Mouse (Mus musculus) stomach, embryonic 16.5 days (tissue): ENCODE data around the gene Pnpla2. TPM values are rescaled to one million over a fixed set of nuclear protein-coding genes. Genes with fewer than 3 reads are reported as not detected.
"Not testable (repeated sequence)": the region's sequence is repeated elsewhere in the genome, so short reads cannot be mapped to it uniquely, and the experiment has no call there.

Experiments
- ATAC-seq: fragments of 200-750 bp; cut with Nextera tagmentation; 2 replicates; pipeline ENCODE4 v1.8.0; 2017; ENCODE audit warnings: moderate number of reproducible peaks, moderate TSS enrichment; ENCODE audit not compliant: insufficient read depth, low FRiP score
- H3K27ac ChIP-seq: fragments of 300-500 bp; sonication (generic); 2 replicates; pipeline ENCODE4 v1.5.1; 2014; ENCODE audit warnings: low read length
- H3K27me3 ChIP-seq: fragments of 300-500 bp; sonication (generic); 2 replicates; pipeline ENCODE4 v1.6.1; 2014; ENCODE audit warnings: low read length, control low read depth, mixed read lengths; ENCODE audit not compliant: control insufficient read depth, insufficient read depth
- H3K36me3 ChIP-seq: fragments of 300-500 bp; sonication (generic); 2 replicates; pipeline ENCODE4 v1.6.1; 2014; ENCODE audit warnings: low read length; ENCODE audit not compliant: control insufficient read depth, insufficient read depth
- H3K4me1 ChIP-seq: fragments of 300-500 bp; sonication (generic); 2 replicates; pipeline ENCODE4 v1.6.1; 2014; ENCODE audit warnings: low read length, control low read depth, mixed read lengths; ENCODE audit not compliant: control insufficient read depth, insufficient read depth
- H3K4me2 ChIP-seq: fragments of 300-500 bp; sonication (generic); 2 replicates; pipeline ENCODE4 v1.6.1; 2014; ENCODE audit warnings: low read depth, low read length, mixed read lengths
- H3K4me3 ChIP-seq: fragments of 300-500 bp; sonication (generic); replicated peaks from 2 replicates; pipeline ENCODE4 v1.5.1; 2014; ENCODE audit warnings: mild to moderate bottlenecking, low read length
- H3K9ac ChIP-seq: fragments of 300-500 bp; sonication (generic); 2 replicates; pipeline ENCODE4 v1.6.1; 2014; ENCODE audit warnings: low read length
- H3K9me3 ChIP-seq: fragments of 300-500 bp; sonication (generic); replicated peaks from 2 replicates; pipeline ENCODE4 v1.6.1; 2016; ENCODE audit warnings: low read length, control low read depth; ENCODE audit not compliant: control insufficient read depth
- WGBS: fragments of 180-500 bp; shearing (Covaris S2); extraction: QIAGEN DNeasy Blood & Tissue Kit; methylation state at CpG from one replicate; pipeline ENCODE4 v1.1.7; 2014; 5-methylcytosine and 5-hydroxymethylcytosine counted together
- polyA plus RNA-seq: library from polyadenylated mRNA; unstranded; fragments of >200 nt; fragmentation: Nextera tagmentation; extraction: Ambion mirVana; gene quantifications from 2 replicates; pipeline ENCODE4 v1.2.1, GENCODE M21; 2015

Pnpla2 gene
- 34.0 and 38.5 TPM in 2 replicates for polyA plus RNA-seq

- peak within 1 kb of the TSS; percentile 81 for H3K9ac ChIP-seq
- no peaks in the 10 kb centered on the region for H3K9me3 ChIP-seq
- peak within 1 kb of the TSS; percentile 70 for H3K4me3 ChIP-seq
- H3K27ac ChIP-seq: peak within 1 kb of the TSS; percentile 76
- no peaks in the 10 kb centered on the region for H3K27me3 ChIP-seq
- H3K36me3 ChIP-seq: peaks cover 17% of the 10 kb centered on the region; the same call in 1 of the 2 replicates
- WGBS: under 1% methylated on average over 45 of the region's 45 CpGs
- peak within 1 kb of the TSS; percentile 89 for H3K4me2 ChIP-seq
- H3K4me1 ChIP-seq: peaks cover 4% of the 10 kb centered on the region; the same call in 1 of the 2 replicates
- ATAC-seq: peak; percentile 89
These were observed at the start of gene Pnpla2 for GRCm38 (mm10) chr7:141454967-141455551. Gene Pnpla2 (plus strand): TSS chr7:141455198.

GRCm38 (mm10) chr7:141405466-141405865 is 49.5 kb upstream of the Pnpla2 start:
- Histone ChIP-seq H3K9ac (no peak overlapping the region), H3K9me3 (no peaks in the 10 kb centered on the region), H3K4me1 (0 out of 2 replicates have a peak, but pooled peaks cover 4% of the 10 kb centered on the region), H3K27ac (no peak overlapping the region), H3K27me3 (no peaks in the 10 kb centered on the region), H3K36me3 (peaks cover 13% of the 10 kb centered on the region), H3K4me2 (no peak overlapping the region), H3K4me3 (no peak overlapping the region)
- no peak for ATAC-seq
- 77% methylated on average over 4 of the region's 4 CpGs for WGBS

- not testable (repeated sequence) for ATAC-seq, H3K36me3 ChIP-seq, H3K9ac ChIP-seq, H3K4me2 ChIP-seq, H3K27ac ChIP-seq, H3K4me3 ChIP-seq, H3K27me3 ChIP-seq, H3K9me3 ChIP-seq, H3K4me1 ChIP-seq
- 96% methylated on average over 7 of the region's 7 CpGs for whole genome bisulfite sequencing
These were observed 47.3 kb upstream of the Pnpla2 start for GRCm38 (mm10) chr7:141407670-141408069.

GRCm38 (mm10) chr7:141408833-141409232 is 46.2 kb upstream of the Pnpla2 start:
- WGBS: 13% methylated on average over 11 of the region's 11 CpGs
- no peak overlapping the region for H3K9ac ChIP-seq
- H3K9me3 ChIP-seq: no peaks in the 10 kb centered on the region
- no peak overlapping the region for H3K4me3 ChIP-seq
- H3K27me3 ChIP-seq: no peaks in the 10 kb centered on the region
- H3K36me3 ChIP-seq: 0 out of 2 replicates have a peak, but pooled peaks cover 3% of the 10 kb centered on the region
- peaks cover 10% of the 10 kb centered on the region; the same call in 1 of the 2 replicates for H3K4me1 ChIP-seq
- ATAC-seq: peak; percentile 66
- H3K27ac ChIP-seq: no peak overlapping the region
- no peak overlapping the region for H3K4me2 ChIP-seq

GRCm38 (mm10) chr7:141410631-141411030 is 44.4 kb upstream of the Pnpla2 start:
- Histone ChIP-seq H3K27me3 (no peaks in the 10 kb centered on the region), H3K36me3 (0 out of 2 replicates have a peak, but pooled peaks cover 3% of the 10 kb centered on the region), H3K27ac (no peak overlapping the region), H3K9ac (no peak overlapping the region), H3K4me2 (no peak overlapping the region), H3K9me3 (no peaks in the 10 kb centered on the region), H3K4me3 (no peak overlapping the region), H3K4me1 (peaks cover 10% of the 10 kb centered on the region; the same call in 1 of the 2 replicates)
- ATAC-seq: no peak
- 88% methylated on average over 8 of the region's 8 CpGs for WGBS

GRCm38 (mm10) chr7:141411667-141412066 is 43.3 kb upstream of the Pnpla2 start:
- 0 out of 2 replicates have a peak overlapping the region, but pooled peaks have one; percentile 2 for H3K9ac ChIP-seq
- no peaks in the 10 kb centered on the region for H3K27me3 ChIP-seq
- H3K27ac ChIP-seq: no peak overlapping the region
- H3K4me1 ChIP-seq: peaks cover 10% of the 10 kb centered on the region; the same call in 1 of the 2 replicates
- no peak overlapping the region for H3K4me3 ChIP-seq
- no peak for ATAC-seq
- WGBS: 90% methylated on average over 1 of the region's 1 CpGs
- H3K4me2 ChIP-seq: no peak overlapping the region
- no peaks in the 10 kb centered on the region for H3K9me3 ChIP-seq
- H3K36me3 ChIP-seq: 0 out of 2 replicates have a peak, but pooled peaks cover 3% of the 10 kb centered on the region

- H3K9me3 ChIP-seq: no peaks in the 10 kb centered on the region
- H3K27ac ChIP-seq: peak overlapping the region; percentile 90
- no peaks in the 10 kb centered on the region for H3K27me3 ChIP-seq
- no peak for ATAC-seq
- peaks cover 10% of the 10 kb centered on the region; the same call in 1 of the 2 replicates for H3K4me1 ChIP-seq
- WGBS: 3% methylated on average over 16 of the region's 16 CpGs
- H3K36me3 ChIP-seq: 0 out of 2 replicates have a peak, but pooled peaks cover 3% of the 10 kb centered on the region
- peak overlapping the region; percentile 84 for H3K4me3 ChIP-seq
- H3K4me2 ChIP-seq: peak overlapping the region; percentile 97
- H3K9ac ChIP-seq: peak overlapping the region; percentile 95
These were observed 41.7 kb upstream of the Pnpla2 start for GRCm38 (mm10) chr7:141413331-141413730.

GRCm38 (mm10) chr7:141413809-141414584 is 41.0 kb upstream of the Pnpla2 start, which contains the start of gene Gatd1:
Gene Gatd1 (minus strand): TSS chr7:141414136.
- ATAC-seq: peak; percentile 94
- no peaks in the 10 kb centered on the region for H3K9me3 ChIP-seq
- no peaks in the 10 kb centered on the region for H3K27me3 ChIP-seq
- H3K4me2 ChIP-seq: peak within 1 kb of the TSS; percentile 97
- peak within 1 kb of the TSS; percentile 90 for H3K27ac ChIP-seq
- 0% methylated on average over 56 of the region's 56 CpGs for whole genome bisulfite sequencing
- H3K9ac ChIP-seq: peak within 1 kb of the TSS; percentile 95
- H3K4me3 ChIP-seq: peak within 1 kb of the TSS; percentile 84
- H3K36me3 ChIP-seq: 0 out of 2 replicates have a peak, but pooled peaks cover 3% of the 10 kb centered on the region
- peaks cover 9% of the 10 kb centered on the region; the same call in 1 of the 2 replicates for H3K4me1 ChIP-seq
